Mouse (Mus musculus) liver, adult 2 months (tissue): Measurements from ENCODE around the gene Dgkz. TPM values are rescaled to one million over a fixed set of nuclear protein-coding genes. Genes with fewer than 3 reads are reported as not detected.

ENCODE experiments used
- DNase-seq: peaks from one replicate; pipeline ENCODE4 v3.0.0-alpha.2; 2011; ENCODE audit warnings: low read depth, low spot score; ENCODE audit errors: extremely low read depth
- H3K27ac ChIP-seq: fragments of 200-500 bp; replicated peaks from 2 replicates; pipeline ENCODE4 v1.5.1; 2012; ENCODE audit warnings: low read depth, mild to moderate bottlenecking, control low read depth, inconsistent platforms, low read length; ENCODE audit not compliant: insufficient read depth
- H3K27me3 ChIP-seq: fragments of 200-500 bp; 2 replicates; pipeline ENCODE4 v1.6.1; 2012; ENCODE audit warnings: mild to moderate bottlenecking, moderate library complexity, low read length, inconsistent platforms; ENCODE audit not compliant: control insufficient read depth, insufficient read depth
- H3K36me3 ChIP-seq: fragments of 200-500 bp; 2 replicates; pipeline ENCODE4 v1.6.1; 2012; ENCODE audit warnings: low read length, inconsistent platforms; ENCODE audit not compliant: control insufficient read depth, insufficient read depth
- H3K4me1 ChIP-seq: fragments of 200-500 bp; 2 replicates; pipeline ENCODE4 v1.6.1; 2011; ENCODE audit warnings: low read length; ENCODE audit not compliant: control insufficient read depth, insufficient read depth
- H3K4me3 ChIP-seq: fragments of 200-500 bp; 2 replicates; pipeline ENCODE4 v1.5.1; 2011; ENCODE audit warnings: low read depth, mild to moderate bottlenecking, control low read depth, low read length, moderate library complexity; ENCODE audit not compliant: insufficient read depth
- H3K79me2 ChIP-seq: fragments of 200-500 bp; 2 replicates; pipeline ENCODE4 v1.6.1; 2012; ENCODE audit warnings: inconsistent platforms, mild to moderate bottlenecking, low read length, moderate library complexity; ENCODE audit not compliant: control insufficient read depth, insufficient read depth
- H3K9ac ChIP-seq: fragments of 200-500 bp; 2 replicates; pipeline ENCODE4 v1.6.1; 2012; ENCODE audit warnings: low read depth, mild to moderate bottlenecking, control low read depth, inconsistent platforms, low read length
- CTCF ChIP-seq: fragments of 200-500 bp; IDR thresholded peaks from 2 replicates; pipeline ENCODE4 v1.5.1; 2011; ENCODE audit warnings: low read depth, low read length, control low read depth
- POLR2A ChIP-seq: fragments of 200-500 bp; IDR thresholded peaks from 2 replicates; pipeline ENCODE4 v1.6.1; 2011; ENCODE audit warnings: low read length, control low read depth; ENCODE audit not compliant: insufficient read depth; ENCODE audit errors: extremely low read depth
- WGBS: fragments of 180-500 bp; shearing (Covaris S2); methylation state at CpG from one replicate; pipeline ENCODE4 v1.1.7; 2018; 5-methylcytosine and 5-hydroxymethylcytosine counted together
- polyA plus RNA-seq: library from polyadenylated mRNA; depleted of rRNA; stranded (reverse); fragments of >200 nt; gene quantifications from 2 replicates; pipeline ENCODE4 v1.2.3, GENCODE M21; 2012
- total RNA-seq: library from RNA; depleted of rRNA; stranded (reverse); fragments of >200 nt; gene quantifications from 2 replicates; pipeline ENCODE4 v1.2.3, GENCODE M21; 2014

The Dgkz gene
- total and polyA plus RNA-seq, 2 experiments = 13.2 to 59.5 TPM

GRCm38 (mm10) chr2:91960459-91960858 is 15.2 kb downstream of the Dgkz start:
- no peak overlapping the region for H3K9ac ChIP-seq
- 91% methylated on average over 5 of the region's 5 CpGs for WGBS

GRCm38 (mm10) chr2:91959544-91960410 is 15.9 kb downstream of the Dgkz start:
- Histone ChIP-seq H3K27me3 (no peaks in the 10 kb centered on the region), H3K36me3 (no peaks in the 10 kb centered on the region), H3K9ac (no peak overlapping the region), H3K79me2 (peaks cover 41% of the 10 kb centered on the region; the same call in 1 of the 2 replicates), H3K27ac (no peak overlapping the region), H3K4me1 (peaks cover 37% of the 10 kb centered on the region), H3K4me3 (no peak overlapping the region)
- 53% methylated on average over 11 of the region's 11 CpGs for WGBS
- DNase-seq = peak; percentile 35
- TF ChIP-seq CTCF (no peak), POLR2A (no peak)

More at GRCm38 (mm10) chr2:91960459-91960858, 15.2 kb downstream of the Dgkz start:
- Histone ChIP-seq H3K27me3 (no peaks in the 10 kb centered on the region), H3K27ac (no peak overlapping the region), H3K4me3 (no peak overlapping the region), H3K79me2 (peaks cover 38% of the 10 kb centered on the region; the same call in 1 of the 2 replicates), H3K4me1 (peaks cover 30% of the 10 kb centered on the region), H3K36me3 (no peaks in the 10 kb centered on the region)
- DNase-seq = no peak
- TF ChIP-seq CTCF = no peak
- no peak for TF ChIP-seq POLR2A

GRCm38 (mm10) chr2:91958701-91959457 is 16.8 kb downstream of the Dgkz start:
- TF ChIP-seq CTCF = peak; percentile 84
- TF ChIP-seq POLR2A = no peak
- no peak for DNase-seq
- 49% methylated on average over 10 of the region's 10 CpGs for WGBS
- Histone ChIP-seq H3K79me2 (peaks cover 41% of the 10 kb centered on the region; the same call in 1 of the 2 replicates), H3K36me3 (no peaks in the 10 kb centered on the region), H3K4me1 (peaks cover 37% of the 10 kb centered on the region), H3K27me3 (no peaks in the 10 kb centered on the region), H3K9ac (no peak overlapping the region), H3K27ac (no peak overlapping the region), H3K4me3 (no peak overlapping the region)

- Histone ChIP-seq H3K27me3 (no peaks in the 10 kb centered on the region), H3K4me1 (peaks cover 40% of the 10 kb centered on the region), H3K27ac (no peak overlapping the region), H3K4me3 (no peak overlapping the region), H3K79me2 (peaks cover 47% of the 10 kb centered on the region; the same call in 1 of the 2 replicates), H3K36me3 (no peaks in the 10 kb centered on the region), H3K9ac (no peak overlapping the region)
- TF ChIP-seq POLR2A = no peak
- TF ChIP-seq CTCF = no peak
- WGBS = 83% methylated on average over 8 of the region's 8 CpGs
- DNase-seq = no peak
Observed at GRCm38 (mm10) chr2:91958049-91958448, 17.6 kb downstream of the Dgkz start.

GRCm38 (mm10) chr2:91957096-91957495 is 18.6 kb downstream of the Dgkz start:
- Histone ChIP-seq H3K79me2 (peaks cover 48% of the 10 kb centered on the region; the same call in 1 of the 2 replicates), H3K4me1 (peaks cover 34% of the 10 kb centered on the region), H3K27me3 (no peaks in the 10 kb centered on the region), H3K9ac (no peak overlapping the region), H3K4me3 (no peak overlapping the region), H3K27ac (no peak overlapping the region), H3K36me3 (no peaks in the 10 kb centered on the region)
- WGBS = 22% methylated on average over 4 of the region's 4 CpGs
- TF ChIP-seq POLR2A (no peak), CTCF (no peak)
- no peak for DNase-seq
